Mouse (Mus musculus) bone marrow, adult 2 months (tissue): ENCODE measurements around the gene Gm20517.

ENCODE experiments used
- CTCF ChIP-seq: fragments of 200-500 bp; IDR thresholded peaks from 2 replicates; pipeline ENCODE4 v1.5.1; 2011; ENCODE audit warnings: low read length, control low read depth; ENCODE audit not compliant: control insufficient read depth, insufficient read depth
- POLR2A ChIP-seq: fragments of 200-500 bp; IDR thresholded peaks from 2 replicates; pipeline ENCODE4 v1.6.1; 2011; ENCODE audit warnings: low read depth, mild to moderate bottlenecking, control low read depth, low read length, borderline replicate concordance; ENCODE audit not compliant: control insufficient read depth

DNA sequence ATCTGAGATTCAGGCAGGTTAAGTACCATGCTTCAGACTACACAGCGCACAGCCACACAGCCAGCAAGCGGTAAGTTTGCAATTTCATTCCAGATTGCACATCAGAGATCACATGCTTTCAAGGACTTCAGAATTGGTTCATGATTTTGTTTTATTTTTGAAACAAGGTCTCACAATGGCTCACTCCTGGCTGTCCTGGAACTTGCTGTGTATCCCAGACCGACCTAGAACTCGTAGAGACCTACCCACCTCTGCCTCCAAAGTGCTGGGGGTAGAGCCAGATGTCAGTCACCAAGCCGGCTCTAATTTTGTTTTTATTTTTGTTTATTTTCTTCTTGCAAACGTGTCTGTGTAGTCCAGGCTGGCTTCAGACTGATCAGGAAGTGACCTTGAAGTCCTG is 48.5 kb upstream of the Gm20517 start:
- TF ChIP-seq CTCF (no peak), POLR2A (no peak)
